Mouse (Mus musculus) bone marrow macrophage, adult 2 months (primary cell): Measurements from ENCODE around the gene Pip4k2c.

ENCODE experiments used
- CTCF ChIP-seq: IDR thresholded peaks from 2 replicates; pipeline ENCODE4 v1.5.1; 2012; ENCODE audit warnings: low read depth, mild to moderate bottlenecking, low read length, moderate library complexity
- POLR2A ChIP-seq: IDR thresholded peaks from 2 replicates; pipeline ENCODE4 v1.6.1; 2012; ENCODE audit warnings: mild to moderate bottlenecking, low read depth, low read length, borderline replicate concordance

- TF ChIP-seq POLR2A: no peak
- TF ChIP-seq CTCF: no peak
These were observed 3.0 kb upstream of the Pip4k2c start for GRCm38 (mm10) chr10:127214422-127214803.
